24 mouse cellular contexts compared by ENCODE assay signal in genomic region chr15:18482385-18482784, GRCm38 (mm10).
"Had no signal": no experiment of that assay in that cellular context is flagged by ENCODE, and none has a peak within 500 bp of the region (broad histone marks: within the 10 kb centered on the region; RNA-seq: fewer than 3 reads in every experiment).

No protein-coding gene starts in this region.

- DNase-seq: cerebellum, adult 9-10 months; cerebellum, adult 9-11 months; cerebellum, postnatal 36 days; embryo, embryonic 11 days; forebrain, postnatal 0 days; gastrocnemius, adult 2 months; gastrocnemius, postnatal 10 days; gastrocnemius, postnatal 25 days; gastrocnemius, postnatal 36 days; heart, adult 11 months; heart, adult 18-20 months; heart, adult 2 months had no signal

- H3K4me2 ChIP-seq: embryonic facial prominence, embryonic 12.5 days; embryonic facial prominence, embryonic 13.5 days; embryonic facial prominence, embryonic 15.5 days; forebrain, embryonic 12.5 days; forebrain, embryonic 13.5 days; forebrain, embryonic 15.5 days had no signal

- ATAC-seq: forebrain, embryonic 13.5 days; forebrain, embryonic 14.5 days; forebrain, embryonic 15.5 days; forebrain, embryonic 16.5 days; forebrain, postnatal 0 days had no signal

- H3K4me3 ChIP-seq: embryonic facial prominence, embryonic 10.5 days; embryonic facial prominence, embryonic 12.5 days; embryonic facial prominence, embryonic 13.5 days; embryonic facial prominence, embryonic 15.5 days; erythroblast, embryonic 14.5 days; forebrain, embryonic 10.5 days; forebrain, embryonic 12.5 days; forebrain, embryonic 13.5 days; forebrain, embryonic 15.5 days; gastrocnemius, adult 2 months; heart, adult 2 months; heart, embryonic 10.5 days had no signal

- H3K27me3 ChIP-seq: embryonic facial prominence, embryonic 12.5 days; embryonic facial prominence, embryonic 13.5 days; embryonic facial prominence, embryonic 15.5 days; forebrain, embryonic 12.5 days; forebrain, embryonic 13.5 days; forebrain, embryonic 15.5 days had no signal

- H3K36me3 ChIP-seq: embryonic facial prominence, embryonic 10.5 days; embryonic facial prominence, embryonic 12.5 days; embryonic facial prominence, embryonic 13.5 days; embryonic facial prominence, embryonic 15.5 days; forebrain, embryonic 10.5 days; forebrain, embryonic 12.5 days; forebrain, embryonic 15.5 days; heart, embryonic 10.5 days had no signal
